Mouse (Mus musculus) brain, embryonic 14.5 days (tissue): ENCODE measurements around the gene Cdc25b.
"Not testable (repeated sequence)": the region's sequence is repeated elsewhere in the genome, so short reads cannot be mapped to it uniquely, and the experiment has no call there.

Experiments used
- CTCF ChIP-seq: fragments of 200-500 bp; IDR thresholded peaks from 2 replicates; pipeline ENCODE4 v1.5.1; 2012; ENCODE audit warnings: inconsistent platforms, mild to moderate bottlenecking, moderate library complexity, borderline replicate concordance; ENCODE audit not compliant: insufficient read depth, insufficient read length; ENCODE audit errors: extremely low read depth
- POLR2A ChIP-seq: fragments of 200-500 bp; IDR thresholded peaks from 2 replicates; pipeline ENCODE4 v1.6.1; 2012; ENCODE audit warnings: mild to moderate bottlenecking, inconsistent platforms, borderline replicate concordance; ENCODE audit not compliant: poor library complexity, insufficient read depth, insufficient read length, severe bottlenecking; ENCODE audit errors: extremely low read depth

- TF ChIP-seq CTCF, POLR2A: not testable (repeated sequence)
Measured at GRCm38 (mm10) chr2:131226669-131227068, 39.9 kb downstream of the Cdc25b start.
